Mouse (Mus musculus) kidney, postnatal 0 days (tissue): ENCODE results near the gene Ahr. TPM values are rescaled to one million over a fixed set of nuclear protein-coding genes. Genes with fewer than 3 reads are reported as not detected.
A peak's percentile ranks its signal among the peaks of the same experiment; 100 is the strongest.

Experiments
- ATAC-seq: fragments of 200-750 bp; cut with Nextera tagmentation; replicated peaks from 2 replicates; pipeline ENCODE4 v1.8.0; 2017; ENCODE audit warnings: low read depth, moderate number of reproducible peaks, moderate TSS enrichment, moderate library complexity; ENCODE audit not compliant: low FRiP score
- DNase-seq: peaks from one replicate; pipeline ENCODE4 v3.0.0-alpha.2; 2016; ENCODE audit warnings: low spot score
- H3K27ac ChIP-seq: fragments of 300-500 bp; sonication (generic); 2 replicates; pipeline ENCODE4 v1.5.1; 2014; ENCODE audit warnings: mild to moderate bottlenecking
- H3K27me3 ChIP-seq: fragments of 300-500 bp; sonication (generic); 2 replicates; pipeline ENCODE4 v1.6.1; 2014; ENCODE audit warnings: low read length, mixed read lengths; ENCODE audit not compliant: insufficient read depth
- H3K36me3 ChIP-seq: fragments of 300-500 bp; sonication (generic); 2 replicates; pipeline ENCODE4 v1.6.1; 2014; ENCODE audit warnings: low read length, mixed read lengths; ENCODE audit not compliant: insufficient read depth
- H3K4me1 ChIP-seq: fragments of 300-500 bp; sonication (generic); replicated peaks from 2 replicates; pipeline ENCODE4 v1.6.1; 2014; ENCODE audit warnings: antibody characterized with exemption, low read length, mixed read lengths; ENCODE audit not compliant: insufficient read depth
- H3K4me2 ChIP-seq: fragments of 300-500 bp; sonication (generic); 2 replicates; pipeline ENCODE4 v1.6.1; 2014; ENCODE audit warnings: mild to moderate bottlenecking, low read length, moderate library complexity, mixed read lengths
- H3K4me3 ChIP-seq: fragments of 300-500 bp; sonication (generic); replicated peaks from 2 replicates; pipeline ENCODE4 v1.5.1; 2014; ENCODE audit warnings: low read depth, low read length
- H3K9ac ChIP-seq: fragments of 300-500 bp; sonication (generic); 2 replicates; pipeline ENCODE4 v1.6.1; 2014; ENCODE audit warnings: low read depth, low read length
- H3K9me3 ChIP-seq: fragments of 300-500 bp; sonication (generic); replicated peaks from 2 replicates; pipeline ENCODE4 v1.6.1; 2016; ENCODE audit warnings: low read length, inconsistent platforms, mixed read lengths
- CTCF ChIP-seq: IDR thresholded peaks from 2 replicates; pipeline ENCODE4 v1.5.1; 2016; ENCODE audit warnings: antibody characterized with exemption, low read depth, mild to moderate bottlenecking, moderate library complexity
- WGBS: fragments of 180-500 bp; shearing (Covaris S2); extraction: QIAGEN DNeasy Blood & Tissue Kit; methylation state at CpG from one replicate; pipeline ENCODE4 v1.1.7; 2014; 5-methylcytosine and 5-hydroxymethylcytosine counted together
- polyA plus RNA-seq: library from polyadenylated mRNA; unstranded; fragments of >200 nt; fragmentation: Nextera tagmentation; extraction: Ambion mirVana; gene quantifications from 2 replicates; pipeline ENCODE4 v1.2.1, GENCODE M21; 2015

Gene Ahr
- polyA plus RNA-seq, 1 experiment from 2014 or later = 6.7 TPM

DNA sequence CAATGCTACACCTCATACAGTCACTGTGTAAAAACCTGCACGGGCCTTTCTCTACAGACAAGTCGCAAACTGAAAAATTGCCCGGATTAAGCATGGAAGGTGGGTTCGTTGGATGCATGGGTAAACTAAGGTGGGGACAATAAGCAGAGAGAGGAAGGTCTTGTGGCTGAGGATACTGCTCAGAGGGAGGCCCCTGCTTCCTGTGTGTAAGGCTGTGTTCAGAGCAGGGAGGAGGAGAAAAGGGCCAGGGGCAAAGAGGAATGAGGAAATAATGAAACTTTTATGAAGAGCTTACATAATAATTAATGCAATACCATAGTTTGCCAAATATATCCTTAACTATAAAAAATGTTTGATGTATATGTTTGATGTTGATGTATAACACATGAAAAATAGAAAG, 19.5 kb upstream of the Ahr start:
- WGBS = 80% methylated on average over 4 of the region's 4 CpGs

DNA sequence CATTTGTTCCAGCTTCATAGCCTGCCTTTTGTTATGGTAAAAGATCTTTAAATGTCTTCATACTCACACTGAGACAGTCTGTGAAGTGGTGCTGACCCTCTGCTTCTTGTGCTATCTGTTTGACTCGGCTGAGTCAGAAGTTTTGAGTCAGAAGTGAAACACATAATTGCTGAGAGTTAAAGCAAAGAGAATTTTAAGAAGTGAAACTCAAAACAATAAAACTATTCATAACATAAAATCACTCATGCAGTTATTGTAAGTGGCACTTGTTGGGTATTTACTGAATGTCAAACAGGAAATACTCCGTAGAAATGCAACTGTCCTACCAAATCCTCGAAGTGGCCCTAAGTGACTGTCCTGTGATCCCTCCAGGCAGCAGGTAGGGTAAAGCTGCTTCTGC, 18.3 kb upstream of the Ahr start:
- Histone ChIP-seq H3K27me3 (no peaks in the 10 kb centered on the region), H3K9me3 (no peaks in the 10 kb centered on the region), H3K9ac (no peak overlapping the region), H3K4me2 (no peak overlapping the region), H3K27ac (no peak overlapping the region), H3K36me3 (no peaks in the 10 kb centered on the region), H3K4me1 (no peaks in the 10 kb centered on the region), H3K4me3 (no peak overlapping the region)
- WGBS = 74% methylated on average over 3 of the region's 3 CpGs
- DNase-seq = no peak
- TF ChIP-seq CTCF = no peak
- no peak for ATAC-seq

More for the DNA sequence above, 19.5 kb upstream of the Ahr start:
- Histone ChIP-seq H3K4me1 (no peaks in the 10 kb centered on the region), H3K9me3 (no peaks in the 10 kb centered on the region), H3K9ac (no peak overlapping the region), H3K36me3 (no peaks in the 10 kb centered on the region), H3K4me2 (no peak overlapping the region), H3K4me3 (no peak overlapping the region), H3K27ac (no peak overlapping the region), H3K27me3 (no peaks in the 10 kb centered on the region)
- DNase-seq (no peak), ATAC-seq (no peak)
- TF ChIP-seq CTCF = no peak

- H3K4me3 ChIP-seq = no peak overlapping the region
- H3K4me2 ChIP-seq = no peak overlapping the region
- H3K4me1 ChIP-seq = no peaks in the 10 kb centered on the region
- H3K27ac ChIP-seq = no peak overlapping the region
- H3K9me3 ChIP-seq = no peaks in the 10 kb centered on the region
- H3K9ac ChIP-seq = no peak overlapping the region
- H3K27me3 ChIP-seq = no peaks in the 10 kb centered on the region
- no peaks in the 10 kb centered on the region for H3K36me3 ChIP-seq
- ATAC-seq (no peak), DNase-seq (no peak)
- no peak for TF ChIP-seq CTCF
Measured at GRCm38 (mm10) chr12:35550299-35550698, 15.5 kb upstream of the Ahr start.

GRCm38 (mm10) chr12:35542836-35543235, 8.0 kb upstream of the Ahr start:
- H3K9ac ChIP-seq = no peak overlapping the region
- H3K27me3 ChIP-seq = no peaks in the 10 kb centered on the region
- H3K27ac ChIP-seq = no peak overlapping the region
- no peaks in the 10 kb centered on the region for H3K36me3 ChIP-seq
- no peak overlapping the region for H3K4me3 ChIP-seq
- no peak for TF ChIP-seq CTCF
- no peaks in the 10 kb centered on the region for H3K4me1 ChIP-seq
- no peaks in the 10 kb centered on the region for H3K9me3 ChIP-seq
- 63% methylated on average over 3 of the region's 3 CpGs for WGBS
- peak; percentile 65 for DNase-seq
- H3K4me2 ChIP-seq = no peak overlapping the region
- no peak for ATAC-seq

- Histone ChIP-seq H3K27me3 (no peaks in the 10 kb centered on the region), H3K4me2 (no peak overlapping the region), H3K4me3 (no peak overlapping the region), H3K4me1 (no peaks in the 10 kb centered on the region), H3K9ac (no peak overlapping the region), H3K36me3 (no peaks in the 10 kb centered on the region), H3K9me3 (no peaks in the 10 kb centered on the region), H3K27ac (no peak overlapping the region)
- peak; percentile 61; the same call in 1 of the 2 replicates for ATAC-seq
- peak; percentile 58 for DNase-seq
- WGBS = 26% methylated on average over 3 of the region's 3 CpGs
- TF ChIP-seq CTCF = no peak
Measured at GRCm38 (mm10) chr12:35538843-35539242, 4.0 kb upstream of the Ahr start.

DNA sequence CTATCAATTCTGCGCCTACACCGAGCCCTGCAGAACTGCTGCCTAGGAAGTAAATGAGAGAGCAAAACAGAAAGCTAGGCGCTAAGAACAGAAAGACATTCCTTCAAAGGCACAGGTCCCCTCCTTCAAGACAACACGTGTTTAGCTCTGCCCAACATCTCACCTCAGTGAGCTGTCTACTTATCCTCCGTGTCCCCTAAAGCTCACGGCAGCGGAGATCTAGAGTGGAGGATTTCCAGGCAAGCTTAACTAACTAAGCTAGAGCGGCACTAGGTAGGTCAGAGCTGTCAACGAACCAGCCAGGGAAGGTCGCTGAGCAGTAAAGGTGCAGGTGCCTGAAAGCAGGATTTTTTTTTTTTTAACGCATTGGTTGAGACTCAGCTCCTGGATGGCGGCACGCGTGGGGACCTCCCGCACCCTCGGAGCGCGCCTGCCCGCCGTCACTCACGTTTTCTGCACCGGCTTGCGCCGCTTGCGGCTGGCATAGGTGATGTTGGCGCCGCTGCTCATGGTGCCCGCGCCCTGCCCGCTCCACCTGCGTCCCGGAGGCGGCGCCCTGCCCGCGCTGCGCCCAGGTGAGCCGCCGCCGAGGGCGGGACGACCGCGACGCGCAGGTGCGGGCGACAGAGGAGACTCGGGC, 604 bp downstream of the Ahr start:
- WGBS = under 1% methylated on average over 38 of the region's 49 CpGs
- DNase-seq (peak; percentile 44), ATAC-seq (peak; percentile 73; the same call in 1 of the 2 replicates)
- Histone ChIP-seq H3K27ac (peak overlapping the region; percentile 81), H3K9ac (peak overlapping the region; percentile 74), H3K27me3 (no peaks in the 10 kb centered on the region), H3K4me3 (peak overlapping the region; percentile 87), H3K9me3 (no peaks in the 10 kb centered on the region), H3K4me2 (peak overlapping the region; percentile 88), H3K4me1 (no peaks in the 10 kb centered on the region; the same call in 1 of the 2 replicates), H3K36me3 (no peaks in the 10 kb centered on the region)
- 0 out of 2 replicates have a peak, but pooled peaks have one; percentile 3 for TF ChIP-seq CTCF

DNA sequence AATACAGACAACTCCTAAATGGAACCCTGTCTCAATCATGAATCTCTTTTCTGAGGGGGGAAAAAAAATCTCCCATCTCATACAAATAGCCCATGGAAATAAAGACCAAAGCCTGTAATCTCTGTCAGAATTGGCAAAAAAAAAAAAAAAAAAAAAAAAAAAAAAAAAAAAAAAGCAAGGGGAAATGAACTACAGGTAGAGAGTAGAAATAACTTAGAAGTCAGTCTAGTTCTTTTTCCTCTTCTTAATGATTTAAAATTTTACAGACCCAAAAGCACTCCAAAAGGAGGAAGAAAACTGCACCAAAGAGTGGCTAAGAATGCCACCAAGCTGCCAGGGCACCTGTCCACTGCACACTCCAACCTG, 1.1 kb downstream of the Ahr start:
- TF ChIP-seq CTCF = no peak
- Histone ChIP-seq H3K9me3 (no peaks in the 10 kb centered on the region), H3K27ac (no peak overlapping the region; the same call in 1 of the 2 replicates), H3K4me1 (no peaks in the 10 kb centered on the region; the same call in 1 of the 2 replicates), H3K9ac (peak overlapping the region; percentile 74), H3K4me3 (peak overlapping the region; percentile 87), H3K36me3 (no peaks in the 10 kb centered on the region), H3K27me3 (no peaks in the 10 kb centered on the region), H3K4me2 (peak overlapping the region; percentile 88)
- DNase-seq = no peak
- ATAC-seq = no peak
